Mouse (Mus musculus) skeletal muscle tissue, adult 2 months (tissue): ENCODE results near the gene Rab11fip4.
A peak's percentile ranks its signal among the peaks of the same experiment; 100 is the strongest.

Experiments
- DNase-seq: peaks from one replicate; pipeline ENCODE4 v3.0.0-alpha.2; 2012; ENCODE audit warnings: low read depth, low spot score

The Rab11fip4 gene

DNA sequence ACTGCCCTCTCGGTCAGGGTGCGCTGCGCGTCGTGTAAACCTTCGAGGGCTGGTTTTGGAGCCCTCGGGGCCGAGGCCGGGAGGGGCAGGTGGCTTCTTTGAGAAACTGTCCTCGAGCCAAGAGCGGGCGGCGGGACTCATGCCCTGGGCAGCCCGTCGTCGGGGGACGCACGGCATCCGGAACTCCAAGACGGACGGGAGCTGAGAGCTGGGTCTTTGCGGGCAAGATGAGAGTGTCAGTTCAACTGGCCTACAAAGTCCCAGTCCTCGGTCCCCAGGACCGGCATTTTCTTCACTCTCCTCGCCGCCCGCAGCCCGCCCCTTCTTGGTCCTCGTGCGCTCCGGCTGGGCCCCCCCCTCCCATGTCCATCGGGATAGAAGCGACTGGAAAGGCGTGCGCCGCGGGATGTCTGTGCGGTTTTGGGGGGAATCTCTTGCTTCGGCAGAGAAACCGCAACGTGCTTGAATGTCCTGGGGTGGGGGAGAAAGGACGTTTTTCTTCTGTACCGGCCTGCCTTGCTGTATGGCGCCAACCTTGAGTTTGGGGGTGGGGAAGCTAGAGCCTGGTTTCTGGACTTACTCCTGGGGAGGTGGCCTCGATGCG is 120.9 kb downstream of the Rab11fip4 start:
- DNase-seq: no peak

DNA sequence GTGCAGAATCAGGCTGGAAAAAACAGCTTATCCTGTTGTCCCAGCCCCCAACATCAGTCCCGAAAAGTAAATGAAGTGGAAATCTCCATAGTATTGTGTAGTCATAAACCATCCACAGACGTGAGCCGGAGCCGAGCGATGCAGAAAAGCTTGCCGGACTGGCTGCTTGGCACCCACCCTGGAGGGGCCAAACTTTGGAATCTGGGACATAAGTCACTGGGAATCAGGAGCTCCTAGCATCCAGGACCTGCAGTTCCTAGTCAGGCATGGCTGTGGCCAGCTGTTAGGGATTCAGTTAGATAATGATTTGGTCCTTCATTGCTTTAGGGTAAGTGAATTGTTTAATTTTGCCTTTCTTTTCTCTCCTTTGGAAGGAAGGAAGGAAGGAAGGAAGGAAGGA is 122.2 kb downstream of the Rab11fip4 start:
- no peak for DNase-seq

DNA sequence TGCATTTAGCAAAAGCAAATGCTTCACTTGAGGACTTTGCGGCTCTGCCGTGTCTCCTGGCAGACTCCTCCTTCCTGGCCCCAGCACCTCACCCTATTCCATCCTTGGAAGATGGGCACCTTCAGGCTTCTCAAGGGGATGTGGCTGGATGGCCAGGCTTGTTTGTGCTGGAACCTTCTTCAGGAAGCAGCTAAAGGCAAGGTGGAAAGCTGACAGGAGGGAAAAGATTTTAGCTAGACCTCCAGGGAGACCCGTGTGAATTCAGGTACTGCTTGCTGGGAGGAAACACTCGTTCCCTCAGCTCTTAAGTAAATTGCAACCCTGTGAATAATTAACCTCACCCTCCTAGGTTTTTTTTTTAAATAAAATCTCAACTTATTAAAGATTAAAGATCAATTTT is 122.7 kb downstream of the Rab11fip4 start:
- DNase-seq: no peak

DNA sequence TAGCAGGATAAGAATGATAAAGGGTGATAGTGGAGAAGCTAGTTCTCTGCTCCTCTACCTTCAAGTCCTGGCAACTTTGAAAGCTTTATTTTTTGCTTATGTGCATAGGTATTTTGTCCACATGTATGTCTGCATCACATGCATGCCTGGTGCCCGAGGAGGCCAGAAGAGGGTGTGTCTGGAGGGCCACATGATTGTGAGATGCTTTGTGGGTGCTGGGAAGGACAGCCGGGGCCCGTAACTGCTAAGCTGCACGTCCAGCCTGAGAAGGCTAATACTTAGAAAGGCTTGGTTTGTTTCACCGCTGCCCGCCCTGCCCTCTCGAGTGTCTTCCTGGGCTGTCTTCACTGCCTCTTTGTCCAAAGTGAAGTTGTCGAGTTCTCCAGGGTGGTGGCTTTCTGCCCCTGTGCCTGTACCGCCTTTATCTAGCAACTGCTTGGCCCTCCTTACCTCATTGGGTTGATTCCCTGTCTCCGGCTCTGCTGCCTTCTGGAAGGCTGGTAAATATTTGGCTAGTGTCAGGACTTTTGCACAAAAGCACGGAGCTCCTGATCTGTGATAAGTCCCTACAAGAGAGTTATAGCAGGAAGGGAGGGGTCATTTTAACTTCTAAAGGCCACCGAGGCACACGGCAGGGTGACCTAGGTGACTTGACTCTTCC is 123.2 kb downstream of the Rab11fip4 start:
- DNase-seq: no peak

DNA sequence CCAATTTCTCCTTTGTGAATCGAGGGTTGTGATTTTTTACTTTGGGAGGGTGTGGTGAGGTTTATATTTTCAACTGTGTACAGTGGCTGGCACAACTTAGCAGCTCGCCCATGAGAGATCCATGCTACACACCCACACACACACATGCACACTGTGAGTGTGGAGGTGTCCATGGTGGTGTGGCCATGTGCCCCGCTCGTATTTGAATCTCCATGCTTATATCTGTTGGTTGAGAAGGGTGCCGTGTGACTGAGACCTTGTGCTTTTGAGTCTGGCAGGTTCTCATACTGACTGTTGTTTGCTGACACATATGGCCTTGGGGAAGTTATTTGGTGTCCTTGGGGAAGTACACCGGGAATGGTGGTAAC is 123.7 kb downstream of the Rab11fip4 start:
- DNase-seq: no peak

DNA sequence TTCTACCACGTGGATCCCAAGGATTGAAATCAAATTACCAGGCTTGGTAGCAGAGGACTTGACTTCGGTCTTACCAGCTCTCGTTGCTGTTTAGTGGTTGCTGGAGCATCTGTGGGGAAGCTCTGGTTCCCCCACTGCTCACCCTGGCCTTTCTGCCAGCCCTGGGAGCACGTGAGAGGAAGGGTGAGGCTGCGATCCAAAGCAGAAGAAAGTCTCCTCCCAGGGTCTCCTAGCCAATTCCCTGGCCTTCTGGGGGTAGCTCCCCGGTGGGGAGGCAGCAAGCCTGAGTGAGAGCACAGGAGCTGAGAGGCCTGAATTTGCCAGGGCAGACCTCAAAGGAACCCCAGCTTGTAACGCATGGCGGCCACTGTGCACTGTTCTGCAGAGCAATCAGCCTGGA is 124.3 kb downstream of the Rab11fip4 start:
- DNase-seq: no peak

DNA sequence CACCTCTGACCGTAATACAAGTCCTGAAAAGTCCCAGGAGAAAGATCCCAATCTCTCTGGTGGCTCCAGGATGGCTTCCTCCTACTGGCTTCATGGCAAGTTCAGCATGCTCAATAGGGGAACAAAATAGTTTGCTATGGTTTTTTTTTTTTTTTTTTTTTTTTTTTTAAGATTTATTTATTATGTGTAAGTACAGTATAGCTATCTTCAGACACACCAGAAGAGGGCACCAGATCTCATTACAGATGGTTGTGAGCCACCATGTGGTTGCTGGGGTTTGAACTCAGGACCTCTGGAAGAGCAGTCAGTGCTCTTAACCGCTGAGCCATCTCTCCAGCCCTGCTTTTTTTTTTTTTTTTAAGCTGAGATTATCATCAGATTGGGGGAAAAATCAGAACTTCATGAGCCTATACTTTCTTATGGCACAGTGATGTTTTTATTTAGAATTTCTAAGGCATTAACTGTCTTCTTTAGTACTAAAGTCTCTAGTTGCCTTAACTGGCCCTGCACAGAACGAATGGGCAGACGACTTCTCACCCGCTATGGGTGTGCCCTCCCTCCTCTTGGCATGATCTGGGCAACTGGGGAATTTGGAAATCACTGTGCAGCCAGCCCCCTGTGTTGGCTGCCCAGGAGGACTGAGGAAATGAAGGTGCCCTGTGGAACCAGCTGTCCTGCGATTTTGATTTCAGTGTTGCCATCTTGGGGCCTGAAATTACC is 124.9 kb downstream of the Rab11fip4 start:
- no peak for DNase-seq

DNA sequence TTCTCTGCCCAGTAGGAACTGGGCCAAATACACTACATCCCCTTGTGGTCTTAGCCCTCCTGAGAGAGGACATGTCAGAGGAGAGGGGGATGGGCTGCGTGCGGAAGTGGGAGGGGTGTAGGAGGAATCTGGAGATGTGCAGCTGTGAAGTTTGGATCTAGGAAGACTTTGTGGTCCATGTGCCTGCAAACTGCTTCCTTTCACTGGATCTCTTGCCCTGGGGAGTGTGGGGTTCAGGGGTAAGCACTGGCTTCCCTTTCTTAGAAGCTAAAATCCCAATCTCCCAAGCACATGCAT is 125.4 kb downstream of the Rab11fip4 start:
- DNase-seq: no peak

DNA sequence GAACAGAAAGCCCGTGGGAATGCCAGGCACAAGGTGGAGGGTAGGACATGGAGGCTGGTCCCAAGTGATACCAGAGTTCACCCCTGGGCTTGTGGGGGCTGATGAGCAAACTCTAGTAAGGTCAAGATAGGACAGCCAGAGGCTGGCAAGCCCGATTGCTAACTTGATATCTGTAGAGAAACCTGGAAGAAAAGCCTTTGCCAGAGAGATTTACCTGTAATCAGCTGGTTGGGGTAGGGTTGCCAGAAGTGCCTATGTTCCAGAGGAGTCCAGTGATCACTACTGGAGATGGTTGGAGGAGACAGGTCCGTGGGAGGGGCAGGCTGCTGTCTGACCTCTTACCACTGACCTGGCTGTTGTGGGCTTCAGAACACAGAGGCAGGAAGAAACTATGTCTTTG is 126.3 kb downstream of the Rab11fip4 start:
- DNase-seq: no peak

DNA sequence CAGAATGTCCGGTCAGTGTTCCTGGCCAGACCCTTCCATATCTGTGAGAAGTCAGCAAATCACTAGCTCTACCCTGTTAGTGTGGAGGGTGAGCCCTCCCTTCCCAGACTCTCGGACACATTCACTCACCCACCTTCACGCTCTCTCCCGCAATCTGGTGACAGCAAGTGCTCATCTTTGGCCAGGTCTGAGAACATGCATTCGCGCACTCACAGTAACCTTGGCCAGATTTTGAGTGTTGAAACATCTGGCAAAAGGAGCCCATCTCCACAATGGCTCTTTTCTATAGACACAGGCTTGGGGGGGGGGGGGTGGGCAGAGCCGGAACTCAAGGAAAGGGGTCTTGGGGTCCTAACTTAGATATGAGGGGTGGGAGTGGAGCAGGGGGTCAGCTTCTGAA is 126.8 kb downstream of the Rab11fip4 start:
- no peak for DNase-seq

DNA sequence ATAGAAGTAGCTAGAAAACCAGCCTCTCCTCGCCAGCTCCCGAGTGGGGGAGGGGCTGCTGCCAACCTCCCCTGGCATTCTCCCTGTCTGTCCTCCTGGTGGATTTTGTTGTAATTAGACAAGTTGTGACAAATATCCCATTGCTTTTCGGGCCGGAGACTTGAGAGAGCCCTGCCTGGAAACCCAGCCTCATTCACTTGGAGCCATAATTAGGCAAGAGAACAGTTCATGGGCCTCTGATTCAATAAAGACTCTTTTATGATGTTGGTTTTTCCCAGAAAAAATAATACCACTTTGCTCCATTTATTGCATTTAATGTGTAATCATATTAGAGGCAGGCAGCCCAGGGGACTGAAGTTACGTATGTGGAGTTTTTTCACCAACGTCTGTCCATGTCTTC is 127.2 kb downstream of the Rab11fip4 start:
- no peak for DNase-seq

DNA sequence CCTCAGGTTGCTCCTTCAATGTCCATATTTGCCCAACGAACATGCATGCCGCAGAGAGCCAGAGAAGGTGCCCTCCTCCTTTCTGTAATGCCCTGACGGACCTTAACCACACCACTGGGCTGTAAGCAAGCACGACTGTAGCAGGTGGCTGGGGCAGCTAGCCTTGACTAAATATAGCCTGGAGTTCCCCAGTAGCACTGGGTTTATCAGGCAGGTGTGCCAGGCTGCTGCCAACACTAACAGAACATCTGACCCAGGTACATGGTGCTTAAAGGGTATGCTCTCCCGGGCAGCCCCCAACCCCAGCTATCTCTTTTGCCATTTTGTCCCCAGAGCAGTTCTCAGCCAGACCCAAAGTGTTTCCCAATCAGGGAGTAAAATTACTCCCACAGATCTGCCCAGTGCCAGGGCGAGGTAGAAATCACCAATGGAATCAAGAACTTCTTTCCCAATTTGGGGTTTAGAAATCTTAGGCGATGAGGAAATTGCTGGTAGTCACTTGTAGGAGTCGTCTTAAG is 127.9 kb downstream of the Rab11fip4 start:
- DNase-seq: peak; percentile 85

DNA sequence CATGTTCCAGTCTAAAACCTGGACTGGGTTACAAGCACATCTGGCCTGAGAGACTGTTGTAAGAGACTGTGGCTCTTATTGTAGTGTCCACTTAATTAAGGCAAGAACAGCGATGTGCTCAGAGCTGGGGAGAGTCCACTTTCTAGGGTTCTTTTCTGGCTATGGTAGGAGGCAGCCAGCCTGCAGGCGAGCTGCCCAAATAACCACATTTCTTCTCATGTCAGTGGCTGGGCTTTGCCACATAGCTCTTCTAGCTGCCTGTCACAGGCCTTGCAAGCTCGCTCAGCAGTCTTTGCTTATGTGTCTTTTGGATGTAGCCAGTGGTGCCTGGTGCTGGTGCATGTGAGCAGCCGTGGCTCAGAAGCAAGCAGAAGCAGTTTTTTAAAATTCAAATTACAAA is 129.7 kb downstream of the Rab11fip4 start:
- no peak for DNase-seq

DNA sequence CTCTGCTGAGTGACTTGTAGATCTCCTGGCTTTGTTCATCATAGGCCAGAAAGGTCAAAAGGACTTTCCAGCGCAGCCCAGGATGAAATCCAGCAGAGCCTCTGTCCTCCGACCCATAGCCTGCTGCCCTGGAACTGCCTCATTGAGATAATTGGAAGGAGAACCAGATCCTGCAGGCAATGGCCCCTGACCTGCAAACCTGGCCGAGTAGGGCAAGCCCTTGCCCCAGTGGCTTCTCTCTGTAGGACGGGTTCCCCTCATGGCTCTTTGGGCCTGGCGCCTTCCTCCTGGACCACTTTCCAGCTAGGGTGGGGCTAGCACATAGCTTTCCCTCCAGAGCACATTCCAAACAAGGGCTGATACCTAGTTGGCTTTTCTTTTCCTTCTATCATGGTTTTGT is 131.8 kb downstream of the Rab11fip4 start:
- no peak for DNase-seq

DNA sequence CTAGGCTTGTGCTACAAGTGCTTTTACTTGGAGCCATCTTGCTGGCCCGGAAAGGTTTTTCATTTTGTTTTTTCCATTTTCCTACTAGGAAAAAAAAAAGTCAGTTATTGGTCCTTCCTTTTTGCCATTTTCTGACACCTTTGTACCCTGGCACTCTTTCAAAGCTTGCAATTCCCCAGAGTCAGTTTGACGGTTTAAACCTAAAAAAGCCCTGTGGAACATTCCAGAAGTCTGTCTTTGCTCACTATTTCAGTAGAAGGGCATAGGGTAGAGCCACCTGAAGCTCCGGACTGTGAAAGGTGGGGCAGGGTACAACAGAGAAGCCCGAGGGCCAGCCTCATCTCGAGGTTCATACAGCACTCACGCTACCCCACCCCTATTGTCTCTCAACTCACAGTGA is 134.0 kb downstream of the Rab11fip4 start:
- DNase-seq: no peak

DNA sequence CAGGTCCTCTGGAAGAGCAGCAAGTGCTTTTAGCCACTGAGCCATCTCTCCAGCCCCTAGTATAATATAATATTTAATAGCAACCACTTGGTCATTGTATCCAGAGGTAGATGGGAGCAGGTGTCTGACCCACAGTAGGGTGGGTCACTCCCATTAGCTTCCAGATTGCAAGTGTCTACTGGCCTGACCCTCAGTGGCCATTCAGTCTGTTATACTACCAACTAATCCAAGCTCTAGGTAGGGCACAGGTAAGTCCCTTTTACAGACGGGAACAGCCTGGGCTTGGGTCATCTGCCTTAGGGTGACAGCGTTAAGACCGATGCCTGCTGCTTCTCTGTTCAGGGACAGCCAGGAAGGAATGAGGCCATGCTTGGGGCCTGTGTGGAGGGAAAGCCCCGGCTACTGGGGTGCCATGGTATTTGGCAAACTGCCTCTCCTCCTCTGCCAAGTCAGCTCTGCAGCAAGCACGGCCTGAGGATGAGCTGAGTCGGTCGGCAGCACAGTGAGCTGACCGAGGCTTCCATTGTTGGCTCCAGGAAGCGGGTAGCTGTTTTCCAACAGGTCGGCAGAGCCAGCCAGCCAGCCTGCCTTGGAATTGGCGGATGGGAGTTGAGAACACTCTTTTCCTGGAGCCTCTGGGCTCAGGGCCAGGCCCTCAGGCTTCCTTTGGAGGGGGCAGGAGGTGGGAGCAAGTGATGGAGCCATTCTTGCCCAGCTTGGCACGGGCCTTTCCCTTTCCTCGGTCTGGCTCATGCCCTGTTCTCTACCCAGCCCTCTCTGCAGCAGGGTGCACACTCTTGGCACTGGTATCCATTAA is 138.4 kb downstream of the Rab11fip4 start:
- DNase-seq: peak; percentile 65

DNA sequence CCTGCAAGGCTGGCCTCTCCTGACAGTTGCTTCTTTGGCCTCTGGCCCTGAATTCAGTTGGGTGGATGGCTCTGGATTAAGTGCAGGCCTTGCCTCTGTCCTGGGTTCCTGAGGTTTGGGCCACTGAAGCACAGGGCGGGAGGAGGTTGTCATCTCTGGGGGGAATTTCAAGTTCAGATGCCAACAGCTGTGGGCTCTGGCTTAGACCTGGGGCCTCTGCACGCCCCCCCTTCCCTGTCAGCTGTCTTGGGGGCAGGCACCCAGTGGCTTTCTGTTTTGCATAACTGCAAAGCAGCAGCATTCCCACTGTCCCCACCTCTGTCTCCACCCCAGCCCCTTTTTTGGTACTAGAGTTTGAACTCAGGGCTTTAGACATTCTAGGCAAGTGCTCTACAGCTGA is 139.4 kb downstream of the Rab11fip4 start:
- no peak for DNase-seq

DNA sequence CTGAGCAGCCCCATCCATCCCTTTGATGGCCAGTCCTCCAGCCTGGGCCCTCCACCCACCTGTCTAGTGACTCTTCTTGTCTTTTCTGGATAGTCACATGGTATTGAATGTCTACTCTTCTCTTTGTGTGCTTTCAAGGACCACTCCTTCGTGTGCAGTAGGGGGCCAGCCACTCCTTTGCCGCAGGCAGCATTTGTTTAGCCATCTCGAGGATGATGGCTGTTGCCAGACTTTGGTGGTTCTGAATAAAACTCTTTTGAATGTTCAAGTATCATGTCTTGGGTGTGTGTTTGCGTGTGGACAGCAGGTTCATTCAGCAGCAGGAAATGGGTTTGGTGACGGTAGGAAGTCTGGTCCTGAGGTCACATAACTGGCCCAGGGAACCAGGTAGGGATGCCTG is 140.5 kb downstream of the Rab11fip4 start:
- no peak for DNase-seq

DNA sequence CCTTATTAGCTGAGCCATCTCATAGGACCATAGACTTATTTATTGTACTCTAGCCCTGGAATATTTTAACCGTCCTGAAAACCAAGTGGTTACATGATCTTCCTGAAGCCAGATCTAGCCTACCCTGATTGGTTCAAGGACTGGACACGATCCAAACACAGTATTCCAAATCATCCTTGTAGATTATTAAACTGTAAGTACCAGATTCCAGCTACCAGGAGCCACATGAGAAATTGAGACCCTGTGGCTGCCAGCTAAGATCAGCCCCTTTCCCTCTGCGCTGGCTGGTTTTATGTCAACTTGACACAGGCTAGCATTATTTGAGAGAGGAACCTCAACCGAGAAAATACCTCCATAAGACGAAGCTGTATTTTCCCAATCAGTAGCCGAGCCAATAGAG is 142.0 kb downstream of the Rab11fip4 start:
- no peak for DNase-seq

DNA sequence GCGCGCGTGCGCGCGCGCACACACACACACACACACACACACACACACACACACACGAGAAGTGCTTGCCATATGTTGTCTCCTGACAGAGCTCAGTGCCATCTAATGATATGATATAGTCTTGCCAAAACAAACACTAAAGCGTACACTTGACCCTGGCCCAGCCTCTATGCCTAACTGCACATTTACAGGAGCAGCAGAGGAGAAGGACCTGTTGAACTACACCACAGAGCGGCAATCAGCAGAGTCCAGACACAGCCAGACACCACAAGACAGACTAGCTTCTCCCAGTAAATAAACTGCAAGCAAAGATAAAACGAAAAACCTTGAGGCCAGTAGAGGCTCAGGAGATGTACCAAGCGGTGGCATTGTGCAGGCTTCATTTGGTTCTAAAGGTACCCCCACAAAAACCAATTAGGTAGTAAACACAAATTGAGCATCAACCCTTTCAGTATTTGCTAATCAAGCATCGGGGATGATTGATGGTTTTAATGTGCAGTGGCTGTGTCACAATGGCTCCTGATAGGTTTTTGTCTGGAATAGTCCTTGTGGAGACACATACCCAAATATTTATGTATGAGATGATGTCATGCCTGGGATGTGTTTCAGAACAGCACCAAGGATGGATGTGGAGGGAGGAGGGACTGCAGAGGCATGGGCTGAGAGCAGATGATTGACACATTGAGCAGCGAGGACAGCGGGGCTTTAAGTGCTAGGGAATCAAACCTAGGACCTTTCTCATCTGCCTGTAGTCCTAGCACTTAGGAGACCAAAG is 145.4 kb downstream of the Rab11fip4 start:
- DNase-seq: no peak

DNA sequence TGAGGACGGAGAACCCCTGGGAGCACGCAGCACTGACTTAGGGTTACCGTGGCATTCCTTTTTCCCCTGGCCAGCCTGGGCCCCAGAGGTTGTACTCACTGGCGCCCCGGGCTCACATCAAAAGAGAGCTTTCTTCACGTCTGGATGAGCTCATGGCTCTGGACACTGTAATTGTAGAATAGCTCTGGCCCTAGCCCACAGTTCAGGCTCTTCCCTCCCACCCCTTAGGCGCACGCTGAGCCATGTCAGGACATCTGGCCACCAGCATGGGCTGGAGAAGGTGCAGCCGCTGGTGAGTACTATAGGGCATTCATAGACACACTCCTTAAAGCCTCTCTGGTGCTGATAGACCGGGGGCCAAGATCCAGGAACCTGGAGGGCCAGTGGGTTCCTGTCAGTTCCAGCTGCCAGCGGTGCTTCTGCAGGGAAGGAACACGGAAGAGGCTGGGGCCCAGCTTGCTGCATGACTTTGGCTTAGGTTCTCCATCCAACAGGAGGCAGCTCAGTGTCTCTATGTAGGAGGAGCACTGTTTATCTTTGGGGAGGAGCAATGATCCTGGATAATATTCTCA is 146.2 kb downstream of the Rab11fip4 start:
- DNase-seq: peak; percentile 72
